Mouse (Mus musculus): Measurements from ENCODE around the gene 4931440F15Rik. TPM values are rescaled to one million over a fixed set of nuclear protein-coding genes. Genes with fewer than 3 reads are reported as not detected.
A peak's percentile ranks its signal among the peaks of the same experiment; 100 is the strongest.
"Not testable (repeated sequence)": the region's sequence is repeated elsewhere in the genome, so short reads cannot be mapped to it uniquely, and the experiment has no call there.

The 4931440F15Rik gene
- polyA plus RNA-seq, 1 experiment = 0.05 TPM

- Histone ChIP-seq H3K27me3 (replicated peaks; ENCODE audit: control insufficient read depth, insufficient read depth, low read length) (no peaks in the 10 kb centered on the region), H3K27ac (ENCODE audit: insufficient read depth, low read depth, low read length) (no peak overlapping the region), H3K4me1 (ENCODE audit: control insufficient read depth, insufficient read depth, low read length) (no peaks in the 10 kb centered on the region), H3K4me3 (ENCODE audit: insufficient read depth, low read depth, low read length) (no peak overlapping the region), H3K36me3 (ENCODE audit: control insufficient read depth, insufficient read depth, low read length) (no peaks in the 10 kb centered on the region; the same call in 1 of the 2 replicates)
- peak; percentile 62 for DNase-seq
- WGBS = 53% methylated on average over 3 of the region's 3 CpGs
- TF ChIP-seq POLR2A (IDR thresholded peaks at IDR 0.05; ENCODE audit: low read depth, low read length) (no peak), CTCF (conservative IDR thresholded peaks at IDR 0.05; ENCODE audit: insufficient read depth, insufficient read length, low read depth, low read length) (no peak)
These were observed 14.3 kb upstream of the 4931440F15Rik start for GRCm38 (mm10) chr11:29839781-29840180.

GRCm38 (mm10) chr11:29837066-29837465 lies 11.6 kb upstream of the 4931440F15Rik start:
- Histone ChIP-seq H3K27me3 (replicated peaks; ENCODE audit: control insufficient read depth, insufficient read depth, low read length) (no peaks in the 10 kb centered on the region), H3K27ac (ENCODE audit: insufficient read depth, low read depth, low read length) (no peak overlapping the region), H3K4me3 (ENCODE audit: insufficient read depth, low read depth, low read length) (no peak overlapping the region), H3K36me3 (ENCODE audit: control insufficient read depth, insufficient read depth, low read length) (no peaks in the 10 kb centered on the region; the same call in 1 of the 2 replicates), H3K4me1 (ENCODE audit: control insufficient read depth, insufficient read depth, low read length) (no peaks in the 10 kb centered on the region)
- TF ChIP-seq POLR2A (IDR thresholded peaks at IDR 0.05; ENCODE audit: low read depth, low read length) (no peak), CTCF (conservative IDR thresholded peaks at IDR 0.05; ENCODE audit: insufficient read depth, insufficient read length, low read depth, low read length) (no peak)
- no peak for DNase-seq

GRCm38 (mm10) chr11:29827729-29828128 lies 2.3 kb upstream of the 4931440F15Rik start:
- Histone ChIP-seq H3K4me3 (ENCODE audit: insufficient read depth, low read depth, low read length) (no peak overlapping the region), H3K27ac (ENCODE audit: insufficient read depth, low read depth, low read length) (no peak overlapping the region), H3K4me1 (ENCODE audit: control insufficient read depth, insufficient read depth, low read length) (no peaks in the 10 kb centered on the region), H3K36me3 (ENCODE audit: control insufficient read depth, insufficient read depth, low read length) (no peaks in the 10 kb centered on the region), H3K27me3 (replicated peaks; ENCODE audit: control insufficient read depth, insufficient read depth, low read length) (no peaks in the 10 kb centered on the region)
- WGBS = 76% methylated on average over 2 of the region's 2 CpGs
- no peak for DNase-seq
- TF ChIP-seq POLR2A (IDR thresholded peaks at IDR 0.05; ENCODE audit: low read depth, low read length) (no peak), CTCF (conservative IDR thresholded peaks at IDR 0.05; ENCODE audit: insufficient read depth, insufficient read length, low read depth, low read length) (no peak)

- Histone ChIP-seq H3K27ac (ENCODE audit: insufficient read depth, low read depth, low read length) (no peak overlapping the region), H3K4me3 (ENCODE audit: insufficient read depth, low read depth, low read length) (no peak overlapping the region), H3K27me3 (replicated peaks; ENCODE audit: control insufficient read depth, insufficient read depth, low read length) (no peaks in the 10 kb centered on the region), H3K36me3 (ENCODE audit: control insufficient read depth, insufficient read depth, low read length) (no peaks in the 10 kb centered on the region), H3K4me1 (ENCODE audit: control insufficient read depth, insufficient read depth, low read length) (no peaks in the 10 kb centered on the region)
- DNase-seq = no peak
- WGBS = 94% methylated on average over 1 of the region's 1 CpGs
- TF ChIP-seq CTCF (conservative IDR thresholded peaks at IDR 0.05; ENCODE audit: insufficient read depth, insufficient read length, low read depth, low read length) = no peak
- TF ChIP-seq POLR2A (IDR thresholded peaks at IDR 0.05; ENCODE audit: low read depth, low read length) = no peak
These were observed 533 bp upstream of the 4931440F15Rik start for GRCm38 (mm10) chr11:29826001-29826400.

- H3K27ac ChIP-seq (ENCODE audit: insufficient read depth, low read depth, low read length); H3K27me3 ChIP-seq (replicated peaks; ENCODE audit: control insufficient read depth, insufficient read depth, low read length); DNase-seq; H3K4me3 ChIP-seq (ENCODE audit: insufficient read depth, low read depth, low read length); H3K36me3 ChIP-seq (ENCODE audit: control insufficient read depth, insufficient read depth, low read length); H3K4me1 ChIP-seq (ENCODE audit: control insufficient read depth, insufficient read depth, low read length): not testable (repeated sequence)
- 27% methylated on average over 62 of the region's 62 CpGs for WGBS
These were observed 796 bp downstream of the 4931440F15Rik start for GRCm38 (mm10) chr11:29824474-29825270.

GRCm38 (mm10) chr11:29823141-29823540 lies 2.3 kb downstream of the 4931440F15Rik start:
- no peak for TF ChIP-seq CTCF (conservative IDR thresholded peaks at IDR 0.05; ENCODE audit: insufficient read depth, insufficient read length, low read depth, low read length)
- TF ChIP-seq POLR2A (IDR thresholded peaks at IDR 0.05; ENCODE audit: low read depth, low read length) = no peak
- Histone ChIP-seq H3K36me3 (ENCODE audit: control insufficient read depth, insufficient read depth, low read length) (no peaks in the 10 kb centered on the region), H3K4me1 (ENCODE audit: control insufficient read depth, insufficient read depth, low read length) (no peaks in the 10 kb centered on the region), H3K27ac (ENCODE audit: insufficient read depth, low read depth, low read length) (no peak overlapping the region), H3K4me3 (ENCODE audit: insufficient read depth, low read depth, low read length) (no peak overlapping the region), H3K27me3 (replicated peaks; ENCODE audit: control insufficient read depth, insufficient read depth, low read length) (no peaks in the 10 kb centered on the region)
- 78% methylated on average over 2 of the region's 2 CpGs for WGBS
- DNase-seq = no peak

- no peak overlapping the region for H3K27ac ChIP-seq (ENCODE audit: insufficient read depth, low read depth, low read length)
- no peak for TF ChIP-seq CTCF (conservative IDR thresholded peaks at IDR 0.05; ENCODE audit: insufficient read depth, insufficient read length, low read depth, low read length)
- no peak for TF ChIP-seq POLR2A (IDR thresholded peaks at IDR 0.05; ENCODE audit: low read depth, low read length)
- no peaks in the 10 kb centered on the region for H3K27me3 ChIP-seq (replicated peaks; ENCODE audit: control insufficient read depth, insufficient read depth, low read length)
- H3K4me1 ChIP-seq (ENCODE audit: control insufficient read depth, insufficient read depth, low read length) = no peaks in the 10 kb centered on the region
- H3K36me3 ChIP-seq (ENCODE audit: control insufficient read depth, insufficient read depth, low read length) = no peaks in the 10 kb centered on the region
- H3K4me3 ChIP-seq (ENCODE audit: insufficient read depth, low read depth, low read length) = no peak overlapping the region
- DNase-seq = no peak
These were observed 9.8 kb downstream of the 4931440F15Rik start for GRCm38 (mm10) chr11:29815670-29816069.

Measured in kidney, adult 2 months (tissue).